Mouse (Mus musculus) sigmoid colon, adult 10 weeks (tissue): Measurements from ENCODE around the gene Nif3l1. TPM values are rescaled to one million over a fixed set of nuclear protein-coding genes. Genes with fewer than 3 reads are reported as not detected.

Experiments used
- polyA plus RNA-seq: library from polyadenylated mRNA; stranded (reverse); fragments of 350-450 nt; fragmentation: Illumina TruSeq; extraction: RNeasy Lipid Tissue Mini Kit (QIAGEN cat#74804); gene quantifications from one replicate; pipeline ENCODE4 v1.2.3, GENCODE M21; 2014; ENCODE audit warnings: low read depth, low replicate concordance

Nif3l1 gene
- polyA plus RNA-seq: 23.3 TPM

DNA sequence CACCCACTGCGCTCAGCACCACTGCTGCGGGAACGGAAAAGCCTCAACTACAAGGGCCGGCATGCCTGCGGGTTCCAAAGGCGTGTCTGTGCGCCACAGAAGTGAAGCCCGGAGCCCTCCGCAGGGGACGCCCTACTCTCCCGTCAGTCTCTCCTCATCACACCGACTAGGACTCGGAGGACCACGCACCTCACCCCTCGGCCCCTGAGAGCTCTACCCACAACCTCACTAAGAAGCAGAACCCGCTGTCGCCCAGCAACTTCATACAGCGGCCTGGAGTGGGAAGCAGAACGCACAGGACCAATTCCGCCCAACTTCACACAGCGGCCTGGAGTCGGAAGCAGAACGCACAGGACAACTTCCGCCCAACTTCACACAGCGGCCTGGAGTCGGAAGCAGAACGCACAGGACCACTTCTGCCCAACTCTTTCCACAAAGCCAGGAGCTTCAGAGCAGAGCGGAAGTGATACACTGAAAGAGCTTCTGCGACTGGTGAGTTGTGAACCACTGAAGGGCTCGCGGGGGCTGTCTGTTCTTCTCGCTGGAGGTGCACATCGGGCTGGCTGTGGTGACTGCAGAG lies at the start of gene Nif3l1, which contains the start of gene Ppil3:
Nif3l1 (plus strand) TSS at position 9 of the 580 bp plus-strand sequence.
Ppil3 (minus strand) TSS at position 344 of the 580 bp plus-strand sequence.

DNA sequence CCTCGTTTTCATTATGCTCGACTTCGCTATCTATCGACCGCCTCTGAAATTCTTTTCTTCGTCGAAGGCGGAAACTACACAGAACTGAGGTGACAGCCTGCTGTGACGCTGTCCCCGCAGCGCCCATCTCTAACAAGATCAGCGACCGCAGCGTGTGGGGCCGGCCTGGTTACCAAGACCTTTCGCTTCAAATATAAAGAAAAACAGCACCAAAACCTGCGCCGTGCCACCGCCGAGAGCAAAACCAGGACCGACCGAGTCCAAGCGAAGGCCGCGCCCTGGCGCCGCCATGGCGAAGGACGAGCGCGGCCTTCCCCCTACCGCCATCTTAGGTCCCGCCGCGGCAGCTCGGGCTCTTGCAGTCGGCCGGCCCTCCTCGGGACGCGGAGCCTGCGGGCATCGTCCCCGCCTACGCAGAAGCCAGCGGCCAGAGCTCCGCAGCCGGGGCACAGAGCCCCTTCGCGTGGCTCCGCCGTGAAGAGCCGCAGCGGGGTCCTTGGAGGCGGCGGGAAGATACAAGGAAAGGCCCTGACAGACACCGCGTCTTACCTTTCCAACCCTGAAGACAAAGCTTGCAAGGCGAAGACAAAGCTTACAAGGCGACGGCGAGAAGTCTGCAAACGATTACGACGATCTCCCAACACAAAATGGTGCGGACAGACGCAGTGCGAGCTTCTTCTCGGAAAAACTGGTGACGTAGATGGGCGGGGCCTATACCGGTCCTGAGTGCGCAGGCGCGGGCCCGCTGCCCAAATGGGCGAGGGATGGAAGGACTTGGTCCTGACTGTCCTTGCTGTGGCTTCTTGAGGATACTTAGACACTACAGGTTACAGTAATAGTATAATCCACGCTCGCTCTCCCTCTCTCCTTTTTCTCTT lies 21.3 kb upstream of the Nif3l1 start, which contains the start of gene Clk1:
Clk1 (minus strand) TSS at position 696 of the 878 bp plus-strand sequence.

DNA sequence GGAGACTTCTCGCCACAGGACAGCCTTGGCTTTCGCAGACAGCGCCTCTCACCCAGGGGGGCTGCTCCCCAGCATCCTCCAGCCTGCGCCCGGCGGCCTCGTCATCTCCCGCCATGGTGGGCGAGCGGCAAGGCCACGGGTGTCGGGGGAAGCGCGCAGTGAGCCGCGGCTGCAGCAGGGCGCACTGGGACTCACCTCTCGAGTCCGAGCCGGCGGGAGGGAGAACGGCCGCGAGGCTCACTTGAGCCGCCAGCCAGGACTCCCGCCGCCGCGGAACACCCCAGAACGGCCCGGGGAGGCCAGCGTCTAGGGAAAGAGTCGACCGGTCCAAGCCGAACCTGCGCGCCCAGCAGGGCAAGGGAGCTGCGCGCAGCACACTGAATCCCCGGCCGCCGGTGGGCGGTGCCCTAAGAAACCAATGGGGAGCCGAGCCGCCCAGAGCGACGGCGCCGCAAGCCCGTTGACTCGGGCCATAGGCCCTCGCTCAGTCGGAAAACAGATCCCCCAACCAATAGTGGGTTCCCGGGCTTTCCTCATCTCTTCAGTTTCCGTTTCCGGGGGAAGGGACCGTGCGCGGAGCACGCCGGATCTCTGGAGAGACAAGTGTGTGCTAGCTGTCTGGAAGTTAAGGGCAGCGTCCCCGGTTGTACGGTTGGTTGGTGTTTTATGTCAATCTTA lies 59.8 kb downstream of the Nif3l1 start, which contains the start of gene Orc2:
Orc2 (minus strand) TSS at position 533 of the 678 bp plus-strand sequence.

Other genes starting within 250 kb of the Nif3l1 start
- not detected for gene Aox4, start 234.8 kb upstream of the Nif3l1 start, polyA plus RNA-seq
- 0.22 TPM for gene Aox2, start 166.8 kb upstream of the Nif3l1 start, polyA plus RNA-seq
- gene Bzw1, start 52.3 kb upstream of the Nif3l1 start, polyA plus RNA-seq: 460 TPM
- 1,145 TPM for gene Clk1, start 21.1 kb upstream of the Nif3l1 start, polyA plus RNA-seq
- gene Ppil3, start 335 bp downstream of the Nif3l1 start, polyA plus RNA-seq: 90.8 TPM
- 43.5 TPM for gene Orc2, start 60.0 kb downstream of the Nif3l1 start, polyA plus RNA-seq
- 33.8 TPM for gene Fam126b, start 141.2 kb downstream of the Nif3l1 start, polyA plus RNA-seq
- 60.6 TPM for gene Ndufb3, start 141.2 kb downstream of the Nif3l1 start, polyA plus RNA-seq